Mouse (Mus musculus): ENCODE measurements around the gene Mal. TPM values are rescaled to one million over a fixed set of nuclear protein-coding genes. Genes with fewer than 3 reads are reported as not detected.
"Not testable (repeated sequence)": the region's sequence is repeated elsewhere in the genome, so short reads cannot be mapped to it uniquely, and the experiment has no call there.

Mal gene
- polyA plus RNA-seq, 1 experiment from 2014 or later: 0.81 TPM

DNA sequence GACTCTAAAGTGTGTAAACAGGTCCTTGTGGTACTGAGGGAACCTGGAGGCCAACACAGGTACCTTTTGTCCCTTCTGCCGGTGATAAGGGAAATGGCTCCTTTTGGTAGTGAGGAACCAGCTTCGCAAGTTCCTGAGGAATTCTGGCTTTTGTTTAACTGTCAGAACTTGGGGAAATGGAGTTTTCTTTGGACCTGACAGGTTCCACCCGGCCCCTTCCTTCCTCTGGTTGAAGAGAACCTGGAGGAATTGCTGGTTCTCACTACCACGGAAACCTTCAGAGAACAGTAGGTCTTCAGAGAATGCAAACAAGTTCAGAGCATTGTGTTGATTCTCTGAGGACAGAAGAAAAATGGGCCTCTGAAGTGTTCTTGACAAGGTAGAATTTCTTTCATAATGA lies 45.1 kb downstream of the Mal start:
- 72% methylated on average over 4 of the region's 4 CpGs for WGBS
- Histone ChIP-seq H3K9me3 (ENCODE audit: control insufficient read depth, low read length) (no peaks in the 10 kb centered on the region), H3K36me3 (ENCODE audit: control insufficient read depth, insufficient read depth, low read length) (no peaks in the 10 kb centered on the region; the same call in 1 of the 2 replicates), H3K4me1 (replicated peaks; ENCODE audit: control insufficient read depth, insufficient read depth, low read length) (no peaks in the 10 kb centered on the region), H3K27me3 (replicated peaks; ENCODE audit: control insufficient read depth, insufficient read depth, low read length) (no peaks in the 10 kb centered on the region), H3K9ac (ENCODE audit: low read length) (no peak overlapping the region), H3K4me3 (ENCODE audit: low read depth, low read length) (no peak overlapping the region), H3K4me2 (ENCODE audit: low read length) (no peak overlapping the region), H3K27ac (ENCODE audit: low read depth) (no peak overlapping the region)
- ATAC-seq (replicated peaks; ENCODE audit: low FRiP score, low TSS enrichment, low read depth): no peak
- no peak for DNase-seq (ENCODE audit: low spot score)

DNA sequence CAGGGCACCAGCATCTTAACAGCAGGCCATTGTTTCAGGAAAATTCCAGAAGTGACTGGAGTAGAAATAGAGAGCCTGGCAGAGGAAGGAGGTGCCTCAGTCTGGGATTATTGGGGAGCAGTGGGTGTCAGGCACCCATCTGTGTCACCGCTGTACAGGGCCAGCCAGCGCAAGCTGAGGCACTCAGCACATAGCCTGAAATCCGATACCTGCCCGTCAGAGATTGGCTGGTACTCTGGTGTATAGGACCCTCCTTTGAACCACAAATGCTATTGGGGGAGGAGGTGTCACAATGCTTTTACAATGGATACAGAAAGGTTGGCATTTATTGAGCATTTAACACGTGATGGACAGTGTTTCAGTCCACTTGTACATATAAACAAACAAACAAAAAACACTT lies 47.5 kb downstream of the Mal start:
- DNase-seq (ENCODE audit: low spot score) (no peak), ATAC-seq (replicated peaks; ENCODE audit: low FRiP score, low TSS enrichment, low read depth) (0 out of 2 replicates have a peak, but pooled peaks have one; percentile 62)
- Histone ChIP-seq H3K4me3 (ENCODE audit: low read depth, low read length) (no peak overlapping the region), H3K36me3 (ENCODE audit: control insufficient read depth, insufficient read depth, low read length) (peaks cover 20% of the 10 kb centered on the region), H3K9me3 (ENCODE audit: control insufficient read depth, low read length) (no peaks in the 10 kb centered on the region), H3K27ac (ENCODE audit: low read depth) (no peak overlapping the region), H3K27me3 (replicated peaks; ENCODE audit: control insufficient read depth, insufficient read depth, low read length) (no peaks in the 10 kb centered on the region), H3K4me2 (ENCODE audit: low read length) (no peak overlapping the region), H3K4me1 (replicated peaks; ENCODE audit: control insufficient read depth, insufficient read depth, low read length) (no peaks in the 10 kb centered on the region), H3K9ac (ENCODE audit: low read length) (no peak overlapping the region)
- 7% methylated on average over 5 of the region's 5 CpGs for WGBS

DNA sequence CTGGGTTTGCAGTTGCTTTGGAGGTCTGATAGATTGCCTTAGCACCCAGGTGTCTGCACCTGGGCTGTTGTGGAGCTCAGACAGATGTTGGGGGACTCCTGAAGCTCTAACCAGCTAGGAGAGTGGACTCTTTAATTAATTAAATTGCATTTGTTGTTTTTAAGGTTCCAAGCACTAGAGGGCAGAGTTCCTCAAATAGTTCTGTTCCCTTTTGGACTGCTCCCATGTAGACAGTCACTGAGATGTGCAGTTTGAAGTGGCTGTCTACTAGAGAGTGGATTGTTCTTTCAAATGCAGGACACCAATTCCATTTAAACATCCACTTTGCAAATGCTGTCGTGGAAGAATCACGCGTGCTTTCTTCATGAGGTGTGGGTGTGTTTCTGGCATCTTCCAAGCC lies 48.3 kb downstream of the Mal start:
- peak; percentile 51; the same call in 1 of the 2 replicates for ATAC-seq (replicated peaks; ENCODE audit: low FRiP score, low TSS enrichment, low read depth)
- no peak overlapping the region for H3K27ac ChIP-seq (ENCODE audit: low read depth)
- 47% methylated on average over 3 of the region's 3 CpGs for WGBS

DNA sequence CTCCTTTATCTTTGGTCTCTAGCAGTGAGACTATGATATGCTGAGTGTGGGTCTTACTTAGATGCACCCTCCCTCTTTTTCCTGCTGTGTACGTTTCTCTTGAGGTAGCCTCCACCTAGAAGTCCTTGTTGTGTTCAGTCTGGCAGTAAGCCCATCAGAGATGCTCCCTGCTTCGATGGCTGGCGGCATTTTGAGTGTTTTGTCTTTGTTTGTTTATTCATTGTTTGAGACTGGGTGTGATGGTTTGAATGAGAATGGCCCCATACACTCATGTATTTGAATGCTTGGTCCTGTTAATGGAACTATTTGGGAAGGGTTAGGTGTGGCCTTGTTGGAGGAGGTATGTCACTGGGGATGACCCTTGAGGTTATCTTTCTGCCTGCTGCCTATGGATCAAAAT lies 51.3 kb downstream of the Mal start:
- peaks cover 54% of the 10 kb centered on the region for H3K36me3 ChIP-seq (ENCODE audit: control insufficient read depth, insufficient read depth, low read length)
- 93% methylated on average over 3 of the region's 3 CpGs for WGBS
- ATAC-seq (replicated peaks; ENCODE audit: low FRiP score, low TSS enrichment, low read depth): no peak
- H3K4me1 ChIP-seq (replicated peaks; ENCODE audit: control insufficient read depth, insufficient read depth, low read length): no peaks in the 10 kb centered on the region
- no peaks in the 10 kb centered on the region for H3K9me3 ChIP-seq (ENCODE audit: control insufficient read depth, low read length)
- H3K27ac ChIP-seq (ENCODE audit: low read depth): no peak overlapping the region
- H3K27me3 ChIP-seq (replicated peaks; ENCODE audit: control insufficient read depth, insufficient read depth, low read length): no peaks in the 10 kb centered on the region
- no peak overlapping the region for H3K4me3 ChIP-seq (ENCODE audit: low read depth, low read length)
- H3K9ac ChIP-seq (ENCODE audit: low read length): no peak overlapping the region
- no peak for DNase-seq (ENCODE audit: low spot score)
- H3K4me2 ChIP-seq (ENCODE audit: low read length): no peak overlapping the region

More for the DNA sequence above, 48.3 kb downstream of the Mal start:
- Histone ChIP-seq H3K4me2 (ENCODE audit: low read length) (no peak overlapping the region), H3K9ac (ENCODE audit: low read length) (no peak overlapping the region), H3K9me3 (ENCODE audit: control insufficient read depth, low read length) (no peaks in the 10 kb centered on the region), H3K4me3 (ENCODE audit: low read depth, low read length) (no peak overlapping the region), H3K4me1 (replicated peaks; ENCODE audit: control insufficient read depth, insufficient read depth, low read length) (no peaks in the 10 kb centered on the region), H3K36me3 (ENCODE audit: control insufficient read depth, insufficient read depth, low read length) (peaks cover 25% of the 10 kb centered on the region), H3K27me3 (replicated peaks; ENCODE audit: control insufficient read depth, insufficient read depth, low read length) (no peaks in the 10 kb centered on the region)
- no peak for DNase-seq (ENCODE audit: low spot score)

DNA sequence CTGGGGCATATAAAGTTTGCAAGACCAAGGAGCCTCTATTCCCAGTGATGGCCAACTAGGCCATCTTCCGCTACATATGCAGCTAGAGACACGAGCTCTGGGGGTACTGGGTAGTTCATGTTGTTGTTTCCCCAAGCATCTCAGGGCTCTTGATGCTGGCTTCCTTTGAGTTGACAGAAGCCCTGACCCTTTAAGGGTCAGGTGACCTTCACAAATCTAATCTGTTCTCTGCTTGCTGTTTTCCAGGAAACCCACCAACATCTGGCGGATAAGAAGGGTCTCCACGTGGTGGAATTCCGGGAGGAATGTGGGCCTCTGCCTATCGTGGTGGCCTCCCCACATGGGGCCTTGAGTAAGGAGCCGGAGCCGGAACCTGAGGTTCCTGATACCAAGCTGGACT lies 53.1 kb downstream of the Mal start:
- H3K4me1 ChIP-seq (replicated peaks; ENCODE audit: control insufficient read depth, insufficient read depth, low read length); H3K9me3 ChIP-seq (ENCODE audit: control insufficient read depth, low read length); H3K4me3 ChIP-seq (ENCODE audit: low read depth, low read length); H3K27ac ChIP-seq (ENCODE audit: low read depth); H3K27me3 ChIP-seq (replicated peaks; ENCODE audit: control insufficient read depth, insufficient read depth, low read length); ATAC-seq (replicated peaks; ENCODE audit: low FRiP score, low TSS enrichment, low read depth); DNase-seq (ENCODE audit: low spot score); H3K9ac ChIP-seq (ENCODE audit: low read length); H3K4me2 ChIP-seq (ENCODE audit: low read length): not testable (repeated sequence)
- H3K36me3 ChIP-seq (ENCODE audit: control insufficient read depth, insufficient read depth, low read length): peaks cover 72% of the 10 kb centered on the region
- 86% methylated on average over 5 of the region's 8 CpGs for WGBS

DNA sequence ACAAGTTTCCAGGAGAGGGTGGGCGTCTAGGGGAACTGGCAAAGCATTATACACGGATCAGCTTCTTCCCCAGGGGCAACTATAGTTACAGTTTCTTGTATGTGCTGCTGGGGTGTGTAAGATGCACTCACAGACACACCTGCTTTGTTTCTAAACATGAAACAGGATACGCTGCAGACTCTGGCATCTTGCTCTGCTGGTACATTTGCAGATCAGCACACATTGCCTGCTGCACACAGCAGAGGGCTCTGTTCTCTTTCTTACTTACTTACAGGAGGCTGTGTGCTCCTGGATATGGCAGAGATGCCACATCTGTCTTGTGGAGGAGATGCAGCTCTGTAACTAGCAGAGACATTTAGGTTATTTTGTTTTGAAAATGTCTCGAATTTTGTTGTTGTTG lies 65.7 kb downstream of the Mal start:
- ATAC-seq (replicated peaks; ENCODE audit: low FRiP score, low TSS enrichment, low read depth): no peak
- Histone ChIP-seq H3K9ac (ENCODE audit: low read length) (no peak overlapping the region), H3K9me3 (ENCODE audit: control insufficient read depth, low read length) (no peaks in the 10 kb centered on the region), H3K27ac (ENCODE audit: low read depth) (no peak overlapping the region), H3K4me3 (ENCODE audit: low read depth, low read length) (no peak overlapping the region), H3K4me2 (ENCODE audit: low read length) (no peak overlapping the region), H3K36me3 (ENCODE audit: control insufficient read depth, insufficient read depth, low read length) (peaks cover 43% of the 10 kb centered on the region), H3K27me3 (replicated peaks; ENCODE audit: control insufficient read depth, insufficient read depth, low read length) (no peaks in the 10 kb centered on the region), H3K4me1 (replicated peaks; ENCODE audit: control insufficient read depth, insufficient read depth, low read length) (peaks cover 8% of the 10 kb centered on the region; the same call in 1 of the 2 replicates)
- DNase-seq (ENCODE audit: low spot score): no peak
- 81% methylated on average over 4 of the region's 4 CpGs for WGBS

DNA sequence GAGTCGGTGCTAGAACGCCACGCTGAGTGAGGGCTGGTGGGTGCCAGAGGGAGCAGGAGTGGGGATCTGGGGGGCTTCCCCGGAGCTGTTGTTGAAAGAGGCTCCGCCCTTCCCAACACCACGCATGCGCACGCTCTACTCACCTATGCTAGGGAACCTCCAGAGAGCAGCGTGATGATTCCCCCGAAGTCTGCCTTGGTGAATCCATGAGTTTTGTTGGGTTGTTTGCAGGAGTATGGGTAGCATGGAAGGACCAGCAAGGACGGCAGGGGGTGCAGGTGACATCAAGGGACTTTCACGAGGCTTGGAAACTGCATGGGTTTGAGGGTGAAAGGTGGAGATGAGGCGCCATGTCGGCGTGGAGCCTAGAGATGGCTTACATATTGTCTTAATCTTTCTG lies 66.3 kb downstream of the Mal start:
- H3K9ac ChIP-seq (ENCODE audit: low read length): no peak overlapping the region
- H3K9me3 ChIP-seq (ENCODE audit: control insufficient read depth, low read length): no peaks in the 10 kb centered on the region
- ATAC-seq (replicated peaks; ENCODE audit: low FRiP score, low TSS enrichment, low read depth) (no peak), DNase-seq (ENCODE audit: low spot score) (no peak)
- no peak overlapping the region for H3K4me3 ChIP-seq (ENCODE audit: low read depth, low read length)
- H3K4me1 ChIP-seq (replicated peaks; ENCODE audit: control insufficient read depth, insufficient read depth, low read length): peaks cover 8% of the 10 kb centered on the region; the same call in 1 of the 2 replicates
- no peaks in the 10 kb centered on the region for H3K27me3 ChIP-seq (replicated peaks; ENCODE audit: control insufficient read depth, insufficient read depth, low read length)
- H3K4me2 ChIP-seq (ENCODE audit: low read length): no peak overlapping the region
- H3K36me3 ChIP-seq (ENCODE audit: control insufficient read depth, insufficient read depth, low read length): peaks cover 37% of the 10 kb centered on the region
- 69% methylated on average over 15 of the region's 15 CpGs for WGBS
- no peak overlapping the region for H3K27ac ChIP-seq (ENCODE audit: low read depth)

DNA sequence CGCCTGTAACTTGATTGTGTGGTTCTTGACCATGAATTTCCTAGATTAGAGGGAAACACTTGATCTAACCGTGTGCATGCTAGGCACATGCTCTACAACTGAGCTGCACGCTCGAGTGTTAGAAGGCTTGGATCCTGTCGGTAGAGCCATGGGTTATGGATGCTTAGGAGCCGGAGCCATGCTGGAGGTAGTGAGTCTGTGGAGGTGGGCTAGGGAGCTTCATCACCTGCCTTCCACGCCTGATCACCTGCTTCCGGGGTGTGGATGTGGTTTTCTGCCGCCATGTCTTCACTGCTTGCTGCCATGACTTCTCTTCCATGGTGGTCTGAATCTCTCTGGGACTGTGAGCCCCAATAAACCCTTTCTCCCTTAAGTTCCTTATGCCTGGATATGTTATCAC lies 67.6 kb downstream of the Mal start:
- H3K9ac ChIP-seq (ENCODE audit: low read length): no peak overlapping the region
- H3K4me2 ChIP-seq (ENCODE audit: low read length): no peak overlapping the region
- H3K4me3 ChIP-seq (ENCODE audit: low read depth, low read length): no peak overlapping the region
- WGBS: 90% methylated on average over 9 of the region's 9 CpGs
- DNase-seq (ENCODE audit: low spot score) (no peak), ATAC-seq (replicated peaks; ENCODE audit: low FRiP score, low TSS enrichment, low read depth) (no peak)
- no peaks in the 10 kb centered on the region for H3K27me3 ChIP-seq (replicated peaks; ENCODE audit: control insufficient read depth, insufficient read depth, low read length)
- H3K27ac ChIP-seq (ENCODE audit: low read depth): no peak overlapping the region
- H3K9me3 ChIP-seq (ENCODE audit: control insufficient read depth, low read length): no peaks in the 10 kb centered on the region
- peaks cover 8% of the 10 kb centered on the region for H3K4me1 ChIP-seq (replicated peaks; ENCODE audit: control insufficient read depth, insufficient read depth, low read length)
- peaks cover 24% of the 10 kb centered on the region for H3K36me3 ChIP-seq (ENCODE audit: control insufficient read depth, insufficient read depth, low read length)

DNA sequence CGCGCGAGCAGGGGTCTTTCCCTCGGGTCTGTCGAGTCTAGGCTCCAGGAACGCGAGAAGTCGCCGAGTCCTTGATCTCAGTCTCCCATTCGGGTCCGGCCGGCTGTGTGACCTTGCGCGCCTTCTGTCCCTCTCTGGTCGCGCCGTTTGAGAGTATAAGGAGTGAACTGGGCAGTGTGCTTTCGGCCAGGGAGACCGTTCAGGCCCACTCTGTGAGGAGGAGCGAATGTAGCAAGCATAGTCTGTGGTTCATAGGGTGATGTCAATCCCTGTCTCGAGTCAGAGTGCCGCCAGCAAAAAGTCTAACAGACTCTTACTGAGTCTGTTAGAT lies 69.0 kb downstream of the Mal start:
- no peaks in the 10 kb centered on the region for H3K27me3 ChIP-seq (replicated peaks; ENCODE audit: control insufficient read depth, insufficient read depth, low read length)
- peaks cover 8% of the 10 kb centered on the region for H3K4me1 ChIP-seq (replicated peaks; ENCODE audit: control insufficient read depth, insufficient read depth, low read length)
- 0% methylated on average over 22 of the region's 22 CpGs for WGBS
- H3K36me3 ChIP-seq (ENCODE audit: control insufficient read depth, insufficient read depth, low read length): peaks cover 14% of the 10 kb centered on the region
- DNase-seq (ENCODE audit: low spot score) (no peak), ATAC-seq (replicated peaks; ENCODE audit: low FRiP score, low TSS enrichment, low read depth) (0 out of 2 replicates have a peak, but pooled peaks have one; percentile 2)
- no peak overlapping the region for H3K27ac ChIP-seq (ENCODE audit: low read depth)
- H3K9me3 ChIP-seq (ENCODE audit: control insufficient read depth, low read length): no peaks in the 10 kb centered on the region
- H3K4me3 ChIP-seq (ENCODE audit: low read depth, low read length): peak overlapping the region; percentile 99
- H3K9ac ChIP-seq (ENCODE audit: low read length): peak overlapping the region; percentile 96
- peak overlapping the region; percentile 75 for H3K4me2 ChIP-seq (ENCODE audit: low read length)
